Mouse (Mus musculus) thymus, adult 2 months (tissue): ENCODE data around the gene Prdm16.

Experiments used
- CTCF ChIP-seq: fragments of 200-500 bp; IDR thresholded peaks from 2 replicates; pipeline ENCODE4 v1.5.1; 2012; ENCODE audit warnings: mild to moderate bottlenecking, control low read depth, low read length, moderate library complexity, borderline replicate concordance; ENCODE audit not compliant: control insufficient read depth, poor library complexity, insufficient read depth; ENCODE audit errors: extremely low read depth
- POLR2A ChIP-seq: fragments of 200-500 bp; IDR thresholded peaks from 2 replicates; pipeline ENCODE4 v1.6.1; 2012; ENCODE audit warnings: mild to moderate bottlenecking, low read length, control low read depth, moderate library complexity; ENCODE audit not compliant: control insufficient read depth, poor library complexity, insufficient read depth; ENCODE audit errors: extremely low read depth

DNA sequence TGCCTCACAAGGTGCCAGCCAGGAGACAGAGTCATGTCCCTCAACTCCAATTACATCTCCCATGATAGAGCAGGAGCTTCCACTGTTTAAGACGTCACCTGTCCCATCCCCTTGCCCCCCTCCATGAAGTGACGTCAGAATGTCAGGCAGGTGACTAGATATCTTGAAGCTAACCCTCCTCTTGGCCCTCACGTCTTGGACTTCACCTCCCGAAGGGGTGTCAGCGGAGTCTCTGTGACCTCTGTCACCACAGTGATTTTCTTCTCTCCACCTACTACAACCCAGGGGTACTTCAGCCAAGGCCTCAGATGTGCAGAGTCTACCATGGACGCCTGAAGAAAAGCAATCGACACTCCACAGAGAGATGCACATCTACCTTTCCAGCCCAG lies 32.2 kb downstream of the Prdm16 start:
- TF ChIP-seq CTCF (no peak), POLR2A (no peak)
